Mouse (Mus musculus) G1E (cell line): ENCODE results near the gene Yipf6.

Experiments
- CTCF ChIP-seq: IDR thresholded peaks from 2 replicates; pipeline ENCODE4 v1.5.1; 2012; ENCODE audit warnings: low read depth, low read length, inconsistent platforms, mixed read lengths
- GATA1 ChIP-seq: IDR thresholded peaks from 2 replicates; pipeline ENCODE4 v1.6.1; 2012; ENCODE audit warnings: borderline replicate concordance, low read length, inconsistent platforms, mixed read lengths
- GATA2 ChIP-seq: IDR thresholded peaks from 2 replicates; pipeline ENCODE4 v1.6.1; 2012; ENCODE audit warnings: low read depth, low read length, inconsistent platforms, borderline replicate concordance

DNA sequence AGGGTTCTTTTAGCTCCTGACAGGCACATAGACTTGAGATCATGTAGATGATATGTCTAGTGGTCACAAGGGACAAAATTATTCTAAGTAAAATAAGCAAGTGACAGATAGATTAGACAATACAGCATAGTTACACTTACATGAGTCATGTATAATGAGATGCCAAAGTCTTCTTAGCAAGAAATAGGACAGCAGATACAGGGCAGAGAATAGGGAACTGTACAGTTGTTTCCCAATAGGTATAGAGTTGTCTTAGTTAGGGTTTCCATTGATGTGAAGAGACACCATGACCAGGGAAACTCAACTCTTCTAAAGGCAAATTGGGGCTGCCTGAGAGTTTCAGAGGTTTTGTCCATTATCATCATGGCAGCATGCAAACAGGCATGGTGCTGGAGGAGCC is 27.6 kb downstream of the Yipf6 start:
- TF ChIP-seq CTCF (no peak), GATA1 (no peak), GATA2 (no peak)
